Mouse (Mus musculus) neutrophil, adult 59 days (primary cell): ENCODE measurements around the gene Il10. TPM values are rescaled to one million over a fixed set of nuclear protein-coding genes. Genes with fewer than 3 reads are reported as not detected.

Source experiments
- total RNA-seq, 2 experiments: library from RNA; stranded (reverse); gene quantifications; 1 replicate in 1 of 2; 2 replicates in 1 of 2; pipeline ENCODE4 v1.2.4; 2023

Gene Il10
- not detected for total RNA-seq

GRCm38 (mm10) chr1:131019492-131020098, at the start of gene Il10:
TSS of gene Il10 (plus strand) at chr1:131019845.

Other genes with a start within 250 kb of the Il10 start
- gene Fcamr, start 218.9 kb upstream of the Il10 start, total RNA-seq: not detected
- not detected for gene Pigr, start 193.2 kb upstream of the Il10 start, total RNA-seq
- gene Fcmr, start 154.2 kb upstream of the Il10 start, total RNA-seq: 1 to 10 TPM; 3.4 to 5.2 TPM
- not detected for gene Il24, start 132.4 kb upstream of the Il10 start, total RNA-seq
- not detected for gene Il20, start 108.4 kb upstream of the Il10 start, total RNA-seq
- not detected for gene Il19, start 79.7 kb upstream of the Il10 start, total RNA-seq
- gene Mapkapk2, start 78.0 kb downstream of the Il10 start, total RNA-seq: 100 to 1,000 TPM; 214 to 240 TPM
- 10 to 100 TPM; 10.1 to 10.5 TPM for gene Dyrk3, start 118.5 kb downstream of the Il10 start, total RNA-seq
- 10 to 100 TPM; 16.4 to 17.3 TPM for gene Eif2d, start 133.3 kb downstream of the Il10 start, total RNA-seq
- 100 to 1,000 TPM; 141 to 149 TPM for gene Rassf5, start 225.4 kb downstream of the Il10 start, total RNA-seq